Mouse (Mus musculus) heart, embryonic 16.5 days (tissue): Measurements from ENCODE around the gene Creld1. TPM values are rescaled to one million over a fixed set of nuclear protein-coding genes. Genes with fewer than 3 reads are reported as not detected.

ENCODE experiments used
- microRNA-seq: library from miRNA; unstranded; fragments of <30 nt; microRNA quantifications from one replicate; pipeline ENCODE4, GENCODE M21; 2017
- polyA plus RNA-seq: library from polyadenylated mRNA; unstranded; fragments of >200 nt; fragmentation: Nextera tagmentation; extraction: Ambion mirVana; gene quantifications from 2 replicates; pipeline ENCODE4 v1.2.1, GENCODE M21; 2015

Creld1 gene
- polyA plus RNA-seq, 1 experiment from 2014 or later: 44.8 TPM

Small RNA genes within 50 kb of the gene (microRNA-seq; reads per million reads assigned to microRNA genes)
- gene Gm23365: not detected

Other genes with a start within 250 kb of the Creld1 start
- 23.1 and 26.1 TPM in 2 replicates for gene Mtmr14, start 245.5 kb upstream of the Creld1 start, polyA plus RNA-seq
- 0.11 TPM in 1 of 2 replicates, not detected in the other for gene Cpne9, start 201.0 kb upstream of the Creld1 start, polyA plus RNA-seq
- gene Brpf1, start 176.2 kb upstream of the Creld1 start, polyA plus RNA-seq: 11.6 and 12.3 TPM in 2 replicates
- 8.1 and 9.9 TPM in 2 replicates for gene Ogg1, start 156.3 kb upstream of the Creld1 start, polyA plus RNA-seq
- 117 and 122 TPM in 2 replicates for gene Camk1, start 139.3 kb upstream of the Creld1 start, polyA plus RNA-seq
- gene Tada3, start 105.4 kb upstream of the Creld1 start, polyA plus RNA-seq: 40.3 and 41.1 TPM in 2 replicates
- gene Arpc4, start 105.2 kb upstream of the Creld1 start, polyA plus RNA-seq: 250 and 261 TPM in 2 replicates
- 2.3 and 3.0 TPM in 2 replicates for gene Ttll3, start 94.0 kb upstream of the Creld1 start, polyA plus RNA-seq
- 14.2 and 15.0 TPM in 2 replicates for gene Rpusd3, start 64.0 kb upstream of the Creld1 start, polyA plus RNA-seq
- gene Cidec, start 47.5 kb upstream of the Creld1 start, polyA plus RNA-seq: 0.29 TPM in 1 of 2 replicates, not detected in the other
- gene Jagn1, start 40.7 kb upstream of the Creld1 start, polyA plus RNA-seq: 64.5 and 65.2 TPM in 2 replicates
- 1.8 and 3.1 TPM in 2 replicates for gene Il17re, start 24.8 kb upstream of the Creld1 start, polyA plus RNA-seq
- gene Il17rc, start 11.9 kb upstream of the Creld1 start, polyA plus RNA-seq: 15.5 and 16.1 TPM in 2 replicates
- 0.26 and 0.29 TPM in 2 replicates for gene Prrt3, start 18.6 kb downstream of the Creld1 start, polyA plus RNA-seq
- 89.7 and 94.5 TPM in 2 replicates for gene Emc3, start 48.4 kb downstream of the Creld1 start, polyA plus RNA-seq
- 8.3 and 8.4 TPM in 2 replicates for gene Fancd2, start 48.4 kb downstream of the Creld1 start, polyA plus RNA-seq
- gene Fancd2os, start 117.4 kb downstream of the Creld1 start, polyA plus RNA-seq: 0.30 TPM in 1 of 2 replicates, not detected in the other
- gene Brk1, start 121.5 kb downstream of the Creld1 start, polyA plus RNA-seq: 164 and 178 TPM in 2 replicates
- gene Vhl, start 140.7 kb downstream of the Creld1 start, polyA plus RNA-seq: 28.8 and 29.4 TPM in 2 replicates
- gene Irak2, start 155.2 kb downstream of the Creld1 start, polyA plus RNA-seq: 5.0 and 5.5 TPM in 2 replicates
- gene Tatdn2, start 213.8 kb downstream of the Creld1 start, polyA plus RNA-seq: 0.49 and 0.74 TPM in 2 replicates
- 0.17 and 0.30 TPM in 2 replicates for gene Ghrl, start 236.6 kb downstream of the Creld1 start, polyA plus RNA-seq